Mouse (Mus musculus) forebrain, embryonic 14.5 days (tissue): ENCODE results near the gene Car9. TPM values are rescaled to one million over a fixed set of nuclear protein-coding genes. Genes with fewer than 3 reads are reported as not detected.

Source experiments
- ATAC-seq: fragments of 200-750 bp; cut with Nextera tagmentation; 2 replicates; pipeline ENCODE4 v1.8.0; 2017; ENCODE audit warnings: mild to moderate bottlenecking, moderate library complexity
- DNase-seq: peaks from one replicate; pipeline ENCODE4 v3.0.0-alpha.2; 2015; ENCODE audit warnings: low spot score
- H3K27ac ChIP-seq: fragments of 300-500 bp; sonication (generic); 2 replicates; pipeline ENCODE4 v1.5.1; 2014; ENCODE audit warnings: low read depth, mild to moderate bottlenecking, control low read depth, low read length, moderate library complexity
- H3K27me3 ChIP-seq: fragments of 300-500 bp; sonication (generic); replicated peaks from 2 replicates; pipeline ENCODE4 v1.6.1; 2014; ENCODE audit warnings: low read length, control low read depth, mixed read lengths; ENCODE audit not compliant: control insufficient read depth, insufficient read depth
- H3K36me3 ChIP-seq: fragments of 300-500 bp; sonication (generic); 2 replicates; pipeline ENCODE4 v1.6.1; 2014; ENCODE audit warnings: low read length, control low read depth; ENCODE audit not compliant: control insufficient read depth, insufficient read depth
- H3K4me1 ChIP-seq: fragments of 300-500 bp; sonication (generic); 2 replicates; pipeline ENCODE4 v1.6.1; 2014; ENCODE audit warnings: antibody characterized with exemption, low read length, control low read depth; ENCODE audit not compliant: control insufficient read depth, insufficient read depth
- H3K4me2 ChIP-seq: fragments of 300-500 bp; sonication (generic); 2 replicates; pipeline ENCODE4 v1.6.1; 2014; ENCODE audit warnings: mild to moderate bottlenecking, control low read depth, low read length
- H3K4me3 ChIP-seq: fragments of 300-500 bp; sonication (generic); 2 replicates; pipeline ENCODE4 v1.5.1; 2014; ENCODE audit warnings: low read depth, low read length, control low read depth
- H3K9ac ChIP-seq: fragments of 300-500 bp; sonication (generic); 2 replicates; pipeline ENCODE4 v1.6.1; 2014; ENCODE audit warnings: mild to moderate bottlenecking, low read length, control low read depth, moderate library complexity
- H3K9me3 ChIP-seq: fragments of 300-500 bp; sonication (generic); replicated peaks from 2 replicates; pipeline ENCODE4 v1.6.1; 2016; ENCODE audit warnings: low read length, control low read depth, mixed read lengths; ENCODE audit not compliant: control insufficient read depth
- WGBS: fragments of 180-500 bp; shearing (Covaris S2); extraction: QIAGEN DNeasy Blood & Tissue Kit; methylation state at CpG from one replicate; pipeline ENCODE4 v1.1.7; 2014; 5-methylcytosine and 5-hydroxymethylcytosine counted together
- polyA plus RNA-seq: library from polyadenylated mRNA; unstranded; fragments of >200 nt; fragmentation: Nextera tagmentation; extraction: Ambion mirVana; gene quantifications from 2 replicates; pipeline ENCODE4 v1.2.1, GENCODE M21; 2014

Gene Car9
- polyA plus RNA-seq, 1 experiment from 2014 or later = not detected

DNA sequence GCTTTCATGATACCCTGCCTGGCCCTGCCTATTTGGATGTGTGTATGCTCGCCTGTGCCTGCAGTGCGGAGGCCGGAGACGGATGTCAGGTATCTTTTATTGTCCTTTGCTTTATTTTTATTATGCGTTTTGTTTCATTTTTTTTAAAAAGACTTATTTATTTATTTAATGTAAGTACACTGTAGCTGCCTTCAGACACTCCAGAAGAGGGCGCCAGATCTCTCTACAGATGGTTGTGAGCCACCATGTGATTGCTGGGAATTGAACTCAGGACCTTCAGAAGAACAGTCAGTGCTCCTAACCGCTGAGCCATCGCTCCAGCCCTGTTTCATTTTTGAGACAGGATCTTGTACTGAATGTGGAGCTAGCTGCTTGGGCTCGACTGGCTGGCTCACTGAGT lies 21.7 kb downstream of the Car9 start:
- Histone ChIP-seq H3K9ac (no peak overlapping the region), H3K9me3 (no peaks in the 10 kb centered on the region), H3K4me1 (peaks cover 6% of the 10 kb centered on the region; the same call in 1 of the 2 replicates), H3K4me3 (no peak overlapping the region), H3K36me3 (peaks cover 27% of the 10 kb centered on the region), H3K27me3 (peaks cover 19% of the 10 kb centered on the region), H3K27ac (no peak overlapping the region), H3K4me2 (no peak overlapping the region)
- DNase-seq = no peak
- ATAC-seq = no peak
- WGBS = 77% methylated on average over 9 of the region's 9 CpGs

DNA sequence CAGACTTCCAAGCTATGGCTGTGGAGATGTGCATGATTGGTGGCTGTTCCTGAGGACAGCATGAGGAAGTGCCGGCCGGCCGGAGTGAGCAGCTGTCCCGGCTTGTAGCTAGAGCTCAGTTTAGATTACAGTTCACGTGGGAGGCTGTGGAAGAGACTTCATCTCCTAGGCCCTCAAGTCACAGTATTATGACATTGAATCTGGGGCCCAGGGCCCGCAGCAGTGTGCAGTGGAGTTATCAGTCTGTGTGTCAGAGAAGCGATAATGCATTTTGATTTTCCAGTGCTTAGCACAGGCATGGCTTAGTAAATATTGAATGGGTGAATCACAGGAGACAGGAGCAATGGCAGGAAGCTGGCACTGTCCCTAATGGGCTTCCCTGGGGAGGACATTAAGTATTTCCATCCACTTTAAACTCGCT lies 23.3 kb downstream of the Car9 start:
- no peak overlapping the region for H3K27ac ChIP-seq
- H3K36me3 ChIP-seq = peaks cover 41% of the 10 kb centered on the region
- H3K9ac ChIP-seq = no peak overlapping the region
- ATAC-seq (no peak), DNase-seq (no peak)
- no peak overlapping the region for H3K4me3 ChIP-seq
- no peaks in the 10 kb centered on the region for H3K9me3 ChIP-seq
- WGBS = 78% methylated on average over 8 of the region's 8 CpGs
- H3K4me1 ChIP-seq = no peaks in the 10 kb centered on the region
- no peak overlapping the region for H3K4me2 ChIP-seq
- H3K27me3 ChIP-seq = peaks cover 8% of the 10 kb centered on the region

DNA sequence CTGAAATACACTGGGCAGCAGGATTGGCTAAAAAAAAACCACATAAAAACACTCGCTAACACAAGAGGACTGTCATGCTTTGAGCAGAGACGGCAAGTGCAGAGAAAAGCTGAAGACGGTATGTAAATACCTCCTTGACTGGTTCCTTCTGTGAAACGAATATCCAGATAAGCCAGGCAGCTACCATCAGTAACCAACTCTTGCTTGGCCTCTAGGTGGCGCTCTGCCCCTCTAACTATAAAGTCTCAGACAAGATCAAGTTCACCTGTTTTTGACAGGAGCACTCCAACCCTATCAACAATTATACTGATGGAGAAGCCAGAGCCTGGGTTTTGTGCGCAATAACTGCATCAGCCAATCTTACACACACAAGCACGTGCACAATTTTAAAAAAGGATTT lies 23.8 kb downstream of the Car9 start:
- Histone ChIP-seq H3K9ac (no peak overlapping the region), H3K4me3 (no peak overlapping the region), H3K4me1 (no peaks in the 10 kb centered on the region), H3K4me2 (no peak overlapping the region), H3K36me3 (peaks cover 46% of the 10 kb centered on the region), H3K27ac (no peak overlapping the region), H3K9me3 (no peaks in the 10 kb centered on the region), H3K27me3 (peaks cover 3% of the 10 kb centered on the region; the same call in 1 of the 2 replicates)
- 24% methylated on average over 7 of the region's 7 CpGs for WGBS
- DNase-seq = peak; percentile 73
- ATAC-seq = no peak

DNA sequence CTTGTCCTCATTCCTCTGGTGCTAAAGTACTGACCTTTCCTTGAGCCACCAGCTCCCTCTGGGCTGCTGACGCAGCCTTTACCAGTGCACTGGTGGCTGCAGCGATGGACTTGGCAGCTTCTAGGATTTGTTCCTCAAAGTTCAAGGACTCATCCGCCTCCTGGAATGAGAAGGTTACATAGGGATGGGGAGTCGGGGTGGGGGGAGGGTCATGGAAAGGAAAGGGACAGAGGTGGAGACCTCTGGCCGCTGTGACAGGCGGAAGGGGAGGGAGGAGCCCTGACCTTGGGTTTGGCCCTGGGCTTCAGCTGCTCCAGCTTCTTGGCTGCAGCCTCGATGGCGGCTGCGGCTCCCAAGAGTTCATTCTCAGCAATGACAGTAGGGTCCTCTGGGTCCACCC lies 26.5 kb downstream of the Car9 start:
- H3K4me1 ChIP-seq = no peaks in the 10 kb centered on the region
- H3K27ac ChIP-seq = no peak overlapping the region
- H3K4me2 ChIP-seq = no peak overlapping the region
- H3K9me3 ChIP-seq = no peaks in the 10 kb centered on the region
- no peaks in the 10 kb centered on the region for H3K27me3 ChIP-seq
- peaks cover 73% of the 10 kb centered on the region for H3K36me3 ChIP-seq
- no peak overlapping the region for H3K4me3 ChIP-seq
- WGBS = 88% methylated on average over 9 of the region's 9 CpGs
- ATAC-seq = no peak
- H3K9ac ChIP-seq = no peak overlapping the region
- DNase-seq = no peak

DNA sequence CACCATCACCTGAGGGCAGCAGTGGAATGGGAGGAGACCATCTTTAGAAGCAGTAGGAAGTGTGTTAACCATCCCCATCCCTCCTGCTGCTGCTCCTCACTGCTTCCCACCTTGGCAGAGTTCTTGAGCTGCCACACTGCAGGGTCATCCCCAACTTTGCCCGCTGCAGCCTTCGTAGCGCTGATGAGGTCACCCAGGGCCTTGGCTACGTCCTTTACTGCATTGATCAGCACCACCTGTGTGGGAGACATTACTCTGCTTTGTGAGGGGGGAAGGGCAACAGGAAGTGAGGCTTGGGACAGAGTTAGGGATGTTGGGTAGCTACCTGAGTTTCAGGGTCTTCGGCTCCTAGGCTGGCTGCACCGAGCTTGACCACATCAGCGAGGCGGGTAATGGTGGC lies 28.9 kb downstream of the Car9 start:
- Histone ChIP-seq H3K27ac (no peak overlapping the region), H3K36me3 (peaks cover 97% of the 10 kb centered on the region), H3K4me3 (no peak overlapping the region), H3K9ac (no peak overlapping the region), H3K4me1 (no peaks in the 10 kb centered on the region), H3K9me3 (no peaks in the 10 kb centered on the region), H3K27me3 (no peaks in the 10 kb centered on the region), H3K4me2 (no peak overlapping the region)
- no peak for ATAC-seq
- WGBS = 98% methylated on average over 8 of the region's 8 CpGs
- DNase-seq = no peak

DNA sequence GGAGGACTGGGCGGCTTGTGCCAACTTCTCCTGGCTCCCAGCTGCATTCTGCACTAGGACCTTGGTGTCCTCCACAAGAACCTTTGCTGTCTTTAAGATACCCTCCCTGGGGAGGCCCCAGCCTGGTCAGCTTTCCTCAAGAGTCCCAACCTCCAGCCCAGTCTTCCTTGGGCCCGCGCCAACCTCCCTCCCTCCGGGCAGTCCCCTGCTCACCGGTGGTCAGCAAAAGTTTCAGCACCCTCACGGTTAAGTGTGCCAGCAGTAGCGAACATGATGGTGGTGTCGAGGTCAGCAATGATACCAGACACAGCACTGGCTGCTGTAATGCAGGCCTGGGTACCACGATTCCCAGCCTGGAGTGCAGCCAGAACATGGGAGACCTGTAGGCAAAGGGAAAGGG lies 29.3 kb downstream of the Car9 start:
- no peaks in the 10 kb centered on the region for H3K4me1 ChIP-seq
- no peak for DNase-seq
- 95% methylated on average over 9 of the region's 9 CpGs for WGBS
- no peaks in the 10 kb centered on the region for H3K9me3 ChIP-seq
- H3K4me2 ChIP-seq = no peak overlapping the region
- H3K27me3 ChIP-seq = no peaks in the 10 kb centered on the region
- H3K27ac ChIP-seq = no peak overlapping the region
- peaks cover 98% of the 10 kb centered on the region for H3K36me3 ChIP-seq
- no peak overlapping the region for H3K9ac ChIP-seq
- ATAC-seq = no peak
- no peak overlapping the region for H3K4me3 ChIP-seq

DNA sequence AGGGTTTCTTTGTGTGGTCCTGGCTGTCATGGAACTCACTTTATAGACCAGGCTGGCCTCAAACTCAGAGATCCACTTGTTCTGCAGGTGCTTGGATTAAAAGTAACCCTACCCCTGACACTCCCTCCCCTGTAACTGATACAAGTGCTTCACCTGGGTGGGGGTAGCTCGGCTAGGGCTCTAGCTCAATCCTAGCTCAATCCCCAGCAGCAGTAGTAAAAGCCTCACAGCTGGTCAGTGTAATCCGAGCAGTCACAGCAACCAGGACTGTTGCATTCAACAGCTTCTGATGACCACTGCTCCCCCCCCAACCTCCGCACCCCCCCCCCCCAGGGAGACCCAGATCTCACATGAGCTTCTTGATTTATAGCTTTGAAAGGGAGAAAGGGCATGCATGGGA lies 35.3 kb downstream of the Car9 start:
- 67% methylated on average over 3 of the region's 3 CpGs for WGBS
- H3K36me3 ChIP-seq = peaks cover 98% of the 10 kb centered on the region
- no peak overlapping the region for H3K27ac ChIP-seq
- H3K4me3 ChIP-seq = no peak overlapping the region
- no peaks in the 10 kb centered on the region for H3K4me1 ChIP-seq
- H3K4me2 ChIP-seq = no peak overlapping the region
- ATAC-seq (no peak), DNase-seq (no peak)
- H3K27me3 ChIP-seq = no peaks in the 10 kb centered on the region
- H3K9ac ChIP-seq = no peak overlapping the region
- H3K9me3 ChIP-seq = no peaks in the 10 kb centered on the region

DNA sequence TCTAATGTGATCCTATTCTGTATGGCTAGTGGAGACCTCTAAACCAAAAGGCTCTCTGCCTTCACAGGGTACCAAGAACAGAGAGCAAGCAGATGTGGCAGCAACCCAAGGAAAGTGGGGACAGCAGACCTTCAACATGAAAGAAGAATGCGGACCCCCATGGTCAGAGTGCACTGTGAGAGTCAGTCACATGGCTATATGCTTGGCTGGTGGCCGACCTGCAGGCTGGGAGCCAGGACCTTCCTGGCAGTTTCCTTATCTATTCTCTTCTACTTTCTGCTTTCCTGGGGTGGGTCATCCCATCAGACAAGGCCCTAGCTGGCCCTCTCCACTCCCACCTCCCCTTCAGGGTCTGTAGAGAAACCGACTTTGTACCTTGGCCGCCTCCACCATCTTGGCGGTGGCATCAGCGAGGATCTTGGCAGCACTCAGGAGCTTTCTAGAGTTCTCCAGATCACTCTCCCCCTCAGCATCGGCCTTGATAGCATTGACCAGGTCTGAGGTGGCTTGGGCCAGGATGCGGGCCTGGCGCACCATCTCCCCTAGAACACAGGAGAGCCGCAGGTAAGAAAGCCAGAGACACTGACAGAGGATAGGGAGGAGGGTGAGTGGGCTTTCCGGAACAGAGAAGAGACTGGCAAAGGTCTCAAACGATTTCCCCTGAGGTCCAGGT lies 39.7 kb downstream of the Car9 start:
- no peak overlapping the region for H3K4me3 ChIP-seq
- no peak for ATAC-seq
- no peaks in the 10 kb centered on the region for H3K4me1 ChIP-seq
- peaks cover 100% of the 10 kb centered on the region for H3K36me3 ChIP-seq
- H3K9me3 ChIP-seq = no peaks in the 10 kb centered on the region
- 92% methylated on average over 12 of the region's 12 CpGs for WGBS
- H3K27ac ChIP-seq = no peak overlapping the region
- H3K9ac ChIP-seq = no peak overlapping the region
- no peak for DNase-seq
- H3K4me2 ChIP-seq = no peak overlapping the region
- H3K27me3 ChIP-seq = no peaks in the 10 kb centered on the region

DNA sequence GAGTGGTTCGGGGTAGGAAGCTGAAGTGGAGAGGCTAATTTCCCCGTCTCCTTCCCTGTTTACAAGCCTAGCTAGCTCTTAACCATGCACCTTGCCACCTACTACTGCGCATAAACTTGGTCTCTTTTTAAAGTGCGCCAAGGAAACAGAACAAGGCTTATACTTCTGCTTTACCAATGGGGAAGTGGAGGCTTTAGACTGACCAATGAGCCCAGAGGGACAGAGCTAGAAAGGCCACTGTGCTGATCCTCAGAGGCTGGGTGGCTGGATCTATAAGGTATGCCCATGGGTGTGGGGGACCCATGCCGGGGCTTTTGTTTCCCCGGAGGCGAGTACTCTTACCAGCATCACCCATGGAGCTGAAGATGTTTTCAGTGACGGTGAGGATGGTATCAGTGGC lies 40.4 kb downstream of the Car9 start:
- H3K27me3 ChIP-seq = no peaks in the 10 kb centered on the region
- H3K36me3 ChIP-seq = peaks cover 100% of the 10 kb centered on the region
- WGBS = 97% methylated on average over 8 of the region's 8 CpGs
- no peaks in the 10 kb centered on the region for H3K4me1 ChIP-seq
- H3K27ac ChIP-seq = no peak overlapping the region
- no peak for ATAC-seq
- no peak overlapping the region for H3K4me3 ChIP-seq
- H3K4me2 ChIP-seq = no peak overlapping the region
- H3K9me3 ChIP-seq = no peaks in the 10 kb centered on the region
- DNase-seq = no peak
- H3K9ac ChIP-seq = no peak overlapping the region
